Mouse (Mus musculus) thymus, adult 2 months (tissue): ENCODE measurements around the gene Hdac10. TPM values are rescaled to one million over a fixed set of nuclear protein-coding genes. Genes with fewer than 3 reads are reported as not detected.

Experiments used
- DNase-seq: peaks from one replicate; pipeline ENCODE4 v3.0.0; 2021
- H3K27ac ChIP-seq: fragments of 200-500 bp; 2 replicates; pipeline ENCODE4 v1.5.1; 2012; ENCODE audit warnings: low read length, control low read depth; ENCODE audit not compliant: control insufficient read depth, insufficient read depth
- H3K27me3 ChIP-seq: fragments of 200-500 bp; 2 replicates; pipeline ENCODE4 v1.6.1; 2012; ENCODE audit warnings: mild to moderate bottlenecking, low read length, moderate library complexity, mixed read lengths; ENCODE audit not compliant: control insufficient read depth, insufficient read depth
- H3K36me3 ChIP-seq: fragments of 200-500 bp; 2 replicates; pipeline ENCODE4 v1.6.1; 2012; ENCODE audit warnings: mild to moderate bottlenecking, low read length, moderate library complexity; ENCODE audit not compliant: control insufficient read depth, insufficient read depth
- H3K4me1 ChIP-seq: fragments of 200-500 bp; replicated peaks from 2 replicates; pipeline ENCODE4 v1.6.1; 2012; ENCODE audit warnings: low read length; ENCODE audit not compliant: control insufficient read depth, insufficient read depth
- H3K4me3 ChIP-seq: fragments of 200-500 bp; 2 replicates; pipeline ENCODE4 v1.5.1; 2012; ENCODE audit warnings: mild to moderate bottlenecking, low read length, control low read depth, moderate library complexity; ENCODE audit not compliant: control insufficient read depth, insufficient read depth
- CTCF ChIP-seq: fragments of 200-500 bp; IDR thresholded peaks from 2 replicates; pipeline ENCODE4 v1.5.1; 2012; ENCODE audit warnings: mild to moderate bottlenecking, control low read depth, low read length, moderate library complexity, borderline replicate concordance; ENCODE audit not compliant: control insufficient read depth, poor library complexity, insufficient read depth; ENCODE audit errors: extremely low read depth
- POLR2A ChIP-seq: fragments of 200-500 bp; IDR thresholded peaks from 2 replicates; pipeline ENCODE4 v1.6.1; 2012; ENCODE audit warnings: mild to moderate bottlenecking, low read length, control low read depth, moderate library complexity; ENCODE audit not compliant: control insufficient read depth, poor library complexity, insufficient read depth; ENCODE audit errors: extremely low read depth
- WGBS: fragments of 180-500 bp; shearing (Covaris S2); methylation state at CpG from one replicate; pipeline ENCODE4 v1.1.7; 2018; 5-methylcytosine and 5-hydroxymethylcytosine counted together
- polyA plus RNA-seq: library from polyadenylated mRNA; depleted of rRNA; stranded (reverse); fragments of >200 nt; gene quantifications from 2 replicates; pipeline ENCODE4 v1.2.3, GENCODE M21; 2012

Gene Hdac10
- polyA plus RNA-seq, 1 experiment, result 94.4 TPM

DNA sequence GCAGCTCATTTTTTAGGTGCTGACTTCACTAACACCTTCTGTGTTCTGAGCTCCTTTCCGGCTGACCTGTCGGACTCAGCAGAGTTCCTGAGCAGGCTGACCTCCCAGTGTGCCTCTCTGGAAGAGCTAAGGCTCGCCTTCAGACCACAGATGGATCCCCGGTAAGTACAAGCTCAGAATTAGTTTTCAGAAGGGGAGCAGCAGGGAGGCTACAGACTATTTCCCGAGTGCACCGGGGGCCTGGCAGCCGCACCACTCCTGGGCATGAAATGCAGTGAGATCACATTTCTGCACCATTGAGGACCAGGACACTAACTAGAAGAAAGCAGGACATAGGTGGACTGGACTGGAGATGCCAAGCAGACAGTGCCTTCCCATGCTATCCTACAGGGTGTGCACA is 29.9 kb downstream of the Hdac10 start:
- H3K36me3 ChIP-seq, result peaks cover 80% of the 10 kb centered on the region
- no peak for DNase-seq
- WGBS, result 96% methylated on average over 7 of the region's 7 CpGs
- H3K27ac ChIP-seq, result no peak overlapping the region
- no peak for TF ChIP-seq POLR2A
- TF ChIP-seq CTCF, result no peak
- H3K4me1 ChIP-seq, result no peaks in the 10 kb centered on the region
- no peaks in the 10 kb centered on the region for H3K27me3 ChIP-seq
- no peak overlapping the region for H3K4me3 ChIP-seq

GRCm38 (mm10) chr15:89097450-89097849 is 31.1 kb downstream of the Hdac10 start:
- DNase-seq, result no peak
- Histone ChIP-seq H3K36me3 (peaks cover 75% of the 10 kb centered on the region), H3K4me3 (no peak overlapping the region), H3K27me3 (no peaks in the 10 kb centered on the region), H3K27ac (no peak overlapping the region), H3K4me1 (no peaks in the 10 kb centered on the region)
- 96% methylated on average over 5 of the region's 5 CpGs for WGBS
- TF ChIP-seq POLR2A (no peak), CTCF (no peak)

DNA sequence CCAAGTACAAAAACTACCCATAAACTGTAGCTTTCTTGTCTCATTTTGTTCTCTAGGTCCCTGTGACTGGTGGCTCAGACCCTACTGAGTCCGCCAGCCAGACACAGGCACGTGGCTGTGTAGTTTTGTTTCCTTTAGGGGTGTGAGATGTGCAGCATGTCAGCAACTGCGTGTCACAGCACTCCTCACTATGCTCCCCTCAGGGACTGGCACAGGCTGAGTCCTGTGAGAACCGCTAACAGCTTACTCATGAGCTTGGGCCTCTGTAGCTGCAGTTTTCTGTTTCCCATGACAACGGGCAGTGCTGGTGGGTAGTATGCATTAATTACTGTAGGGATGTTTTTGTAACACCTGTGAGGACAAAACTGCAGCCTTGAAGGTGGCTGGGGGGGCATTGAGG is 36.3 kb downstream of the Hdac10 start:
- no peak overlapping the region for H3K4me3 ChIP-seq
- no peak for DNase-seq
- TF ChIP-seq POLR2A (no peak), CTCF (no peak)
- no peaks in the 10 kb centered on the region for H3K27me3 ChIP-seq
- no peak overlapping the region for H3K27ac ChIP-seq
- peaks cover 13% of the 10 kb centered on the region for H3K4me1 ChIP-seq
- WGBS, result 94% methylated on average over 5 of the region's 5 CpGs
- peaks cover 28% of the 10 kb centered on the region for H3K36me3 ChIP-seq

DNA sequence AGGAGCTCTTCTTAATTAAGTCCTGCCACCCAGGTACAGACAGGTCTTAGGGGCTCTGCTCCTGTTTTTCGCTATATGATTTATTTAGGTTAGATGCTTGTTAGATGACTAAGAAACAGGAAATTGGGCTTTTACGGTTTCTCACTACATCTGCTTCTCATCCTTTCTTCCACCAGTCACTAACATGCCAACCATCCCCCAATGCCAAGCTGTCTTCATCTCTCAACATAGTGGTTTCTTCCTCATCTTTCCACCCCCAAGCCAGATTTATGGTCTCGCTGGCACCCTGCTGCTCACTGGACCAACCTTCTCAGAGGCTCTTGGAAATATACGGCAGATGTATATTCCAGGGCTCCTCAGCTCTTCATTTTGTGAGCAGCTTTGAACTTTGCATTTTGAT is 37.8 kb downstream of the Hdac10 start:
- peaks cover 13% of the 10 kb centered on the region for H3K4me1 ChIP-seq
- H3K36me3 ChIP-seq, result peaks cover 15% of the 10 kb centered on the region
- no peak overlapping the region for H3K4me3 ChIP-seq
- H3K27ac ChIP-seq, result no peak overlapping the region
- H3K27me3 ChIP-seq, result no peaks in the 10 kb centered on the region
- no peak for DNase-seq
- TF ChIP-seq CTCF, result no peak
- no peak for TF ChIP-seq POLR2A
- WGBS, result 72% methylated on average over 4 of the region's 4 CpGs

GRCm38 (mm10) chr15:89089248-89090051 is 39.0 kb downstream of the Hdac10 start:
- Histone ChIP-seq H3K27me3 (no peaks in the 10 kb centered on the region), H3K27ac (no peak overlapping the region), H3K4me1 (peaks cover 13% of the 10 kb centered on the region), H3K36me3 (peaks cover 8% of the 10 kb centered on the region), H3K4me3 (peak overlapping the region; percentile 66)
- TF ChIP-seq CTCF (no peak), POLR2A (no peak)
- 4% methylated on average over 65 of the region's 68 CpGs for WGBS
- DNase-seq, result peak; percentile 30

DNA sequence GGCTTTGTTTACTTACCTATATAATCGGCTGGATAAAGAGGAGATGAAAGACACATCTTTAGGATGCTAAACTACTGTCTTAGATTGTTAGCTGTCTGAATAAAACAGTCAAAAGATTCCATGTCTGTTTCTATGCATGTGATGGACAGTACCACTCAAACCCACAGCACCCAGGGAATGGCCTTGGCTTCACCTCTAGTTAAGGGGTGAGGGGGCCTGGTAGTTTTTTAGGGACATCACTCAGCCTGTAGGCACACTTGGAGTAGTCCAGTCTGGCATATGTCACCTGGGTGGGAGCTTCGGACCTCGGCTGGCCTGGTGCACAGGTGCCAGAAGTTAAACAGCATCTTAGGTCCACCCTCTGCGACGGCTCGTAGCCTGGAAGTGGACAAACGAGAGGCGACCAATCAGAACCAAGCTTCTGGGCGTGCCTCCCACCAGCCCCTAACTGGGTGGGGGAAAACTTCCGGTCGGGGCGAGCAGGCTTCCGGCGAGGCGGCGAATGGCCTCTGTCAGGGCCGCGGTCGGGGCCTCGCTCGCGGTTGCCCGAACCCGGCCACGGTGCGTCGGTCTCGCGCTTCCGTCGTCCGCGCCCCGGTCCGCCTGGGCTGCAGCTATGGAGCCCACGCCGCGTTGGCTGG is 39.8 kb downstream of the Hdac10 start, which contains the start of gene Selenoo:
Gene Selenoo, plus strand, starts transcription at position 478 of the 641 bp plus-strand sequence.
- DNase-seq, result peak; percentile 83
- Histone ChIP-seq H3K4me3 (peak within 1 kb of the TSS; percentile 66), H3K27me3 (no peaks in the 10 kb centered on the region), H3K36me3 (peaks cover 9% of the 10 kb centered on the region; the same call in 1 of the 2 replicates), H3K27ac (no peak within 1 kb of the TSS), H3K4me1 (peaks cover 13% of the 10 kb centered on the region)
- 2% methylated on average over 38 of the region's 38 CpGs for WGBS
- TF ChIP-seq POLR2A (peak; percentile 73; the same call in 1 of the 2 replicates), CTCF (no peak)

- no peak for TF ChIP-seq CTCF
- TF ChIP-seq POLR2A, result no peak
- H3K36me3 ChIP-seq, result peaks cover 15% of the 10 kb centered on the region
- 98% methylated on average over 2 of the region's 2 CpGs for WGBS
- no peak overlapping the region for H3K27ac ChIP-seq
- no peak for DNase-seq
- no peak overlapping the region for H3K4me3 ChIP-seq
- H3K4me1 ChIP-seq, result peaks cover 4% of the 10 kb centered on the region
- H3K27me3 ChIP-seq, result no peaks in the 10 kb centered on the region
Observed at GRCm38 (mm10) chr15:89084826-89085225, 43.7 kb downstream of the Hdac10 start.
